Mouse (Mus musculus) cortical plate, adult 2 months (tissue): ENCODE measurements around the gene Ap4m1.

Experiments used
- CTCF ChIP-seq: fragments of 200-500 bp; IDR thresholded peaks from 2 replicates; pipeline ENCODE4 v1.5.1; 2011; ENCODE audit warnings: mild to moderate bottlenecking, control low read depth, low read length; ENCODE audit not compliant: insufficient read depth; ENCODE audit errors: extremely low read depth
- POLR2A ChIP-seq: fragments of 200-500 bp; IDR thresholded peaks from 2 replicates; pipeline ENCODE4 v1.6.1; 2011; ENCODE audit warnings: mild to moderate bottlenecking, low read length, control low read depth; ENCODE audit not compliant: insufficient read depth; ENCODE audit errors: extremely low read depth

DNA sequence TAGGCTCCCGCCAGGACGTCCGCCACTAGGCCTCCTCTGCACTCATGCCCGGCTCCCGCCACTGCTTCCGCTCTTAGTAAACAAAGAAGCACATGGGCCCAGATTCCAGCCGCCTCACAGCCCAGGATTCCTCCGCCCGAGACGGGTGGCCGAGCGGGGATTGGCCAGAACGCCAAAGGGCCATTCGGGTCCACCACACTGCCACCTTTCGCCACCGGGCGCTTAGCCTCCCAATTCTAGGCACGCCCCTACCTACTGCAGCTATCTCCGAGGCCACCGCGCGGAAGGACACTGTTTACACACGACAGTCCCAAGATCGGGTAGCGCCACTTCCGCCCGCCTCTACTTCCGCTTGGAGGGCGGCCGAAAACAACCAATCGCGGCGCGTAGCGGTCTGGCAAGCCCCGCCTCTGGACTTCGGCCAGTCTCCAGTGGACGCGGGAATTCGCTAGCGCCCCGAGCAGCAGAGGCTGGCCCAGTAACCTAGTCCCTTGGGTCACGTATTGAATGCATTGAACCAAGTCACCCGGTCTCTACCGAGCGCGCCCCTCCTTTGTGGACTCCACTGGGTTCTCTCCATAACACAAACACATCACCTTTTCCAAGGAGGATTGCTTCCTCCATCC lies 753 bp upstream of the Ap4m1 start:
- TF ChIP-seq POLR2A (peak; percentile 2; the same call in 1 of the 2 replicates), CTCF (no peak)
